In genomic region chr16:91191663-91192237, GRCm38 (mm10) we compare ENCODE assay signal across 12 mouse cellular contexts. TPM values are rescaled to one million over a fixed set of nuclear protein-coding genes. Genes with fewer than 3 reads are reported as not detected.
DNase-seq lines count a peak whose midpoint lies in the region; ATAC-seq and TF ChIP-seq lines count a peak whose summit lies in the region.
"Had no signal": no experiment of that assay in that cellular context is flagged by ENCODE, and none has a peak within 500 bp of the region (broad histone marks: within the 10 kb centered on the region; RNA-seq: fewer than 3 reads in every experiment).

No protein-coding gene starts in this region.

- peaks cover 2% of the 10 kb centered on the region; the same call in 1 of the 2 replicates for H3K9me3 ChIP-seq in forebrain, embryonic 16.5 days (ENCODE audit: control insufficient read depth, low read length)
- H3K9me3 ChIP-seq: heart, embryonic 10.5 days had no signal

- H3K4me3 ChIP-seq in forebrain, embryonic 16.5 days (replicated peaks; ENCODE audit: low read length), result no peak overlapping the region
- H3K4me3 ChIP-seq in left cerebral cortex, adult 2 months, result no peak overlapping the region
- H3K4me3 ChIP-seq: heart, embryonic 10.5 days had no signal

- H3K9ac ChIP-seq in forebrain, embryonic 16.5 days (replicated peaks; ENCODE audit: low read depth, low read length), result no peak overlapping the region

- DNase-seq in cerebellum, postnatal 10 days, result peak; percentile 44 to 59
- DNase-seq in cerebellum, adult 9-10 months, result no peak
- peak; percentile 17 to 50 for DNase-seq in left cerebral cortex, adult 2 months (ENCODE audit: extremely low spot score in 1 of 2, low spot score in 2 of 2)
- DNase-seq in right cerebral cortex, adult 18-20 months, result peak; percentile 22
- no peak for DNase-seq in kidney, postnatal 14 days
- no peak for DNase-seq in spleen, postnatal 36 days (ENCODE audit: low spot score in 2 of 2)

- H3K27ac ChIP-seq in forebrain, embryonic 16.5 days (ENCODE audit: low read length), result no peak overlapping the region
- H3K27ac ChIP-seq in left cerebral cortex, adult 2 months, result no peak overlapping the region
- H3K27ac ChIP-seq: heart, embryonic 10.5 days had no signal

- ATAC-seq in forebrain, embryonic 16.5 days, result peak; percentile 83
- ATAC-seq in monocyte, adult 5-6 weeks (replicated peaks; ENCODE audit: insufficient number of reproducible peaks, low FRiP score, low TSS enrichment, poor library complexity, severe bottlenecking), result no peak

- 20% methylated on average over 9 of the region's 9 CpGs for WGBS in forebrain, embryonic 16.5 days

- H3K4me2 ChIP-seq in forebrain, embryonic 16.5 days (ENCODE audit: low read length), result no peak overlapping the region

- no peak for TF ChIP-seq CTCF in left cerebral cortex, adult 2 months (IDR thresholded peaks at IDR 0.05)

- peaks cover 15% of the 10 kb centered on the region for H3K4me1 ChIP-seq in forebrain, embryonic 16.5 days (replicated peaks; ENCODE audit: control insufficient read depth, insufficient read depth, low read length)

- intact Hi-C loops in left cerebral cortex, adult 2 months (cut with DNase I), result no loop called here

- peaks cover 22% of the 10 kb centered on the region for H3K27me3 ChIP-seq in forebrain, embryonic 16.5 days (replicated peaks; ENCODE audit: control insufficient read depth, insufficient read depth, low read length)

- H3K36me3 ChIP-seq in forebrain, embryonic 16.5 days (ENCODE audit: control insufficient read depth, insufficient read depth), result no peaks in the 10 kb centered on the region
- H3K36me3 ChIP-seq: heart, embryonic 10.5 days had no signal

RNA-seq across cellular contexts. Expression of gene Olig2, which starts 33.5 kb away (rescaled TPM):
- polyA plus RNA-seq in forebrain, embryonic 16.5 days (2015; fragmentation: Nextera tagmentation; extraction: Ambion mirVana), result 4.7 and 5.7 TPM in 2 replicates
- total RNA-seq in left cerebral cortex, adult 2 months (2021), result 10 to 100 TPM; 21.8 to 22.3 TPM
- total RNA-seq in monocyte, adult 5-6 weeks (2017), result not detected in 3 replicates
- total RNA-seq: liver, adult 2 months had no signal
- polyA plus RNA-seq: heart, embryonic 10.5 days; large intestine, adult 2 months; liver, adult 2 months; stomach, embryonic 16.5 days had no signal

Comparison
In these comparisons a context has a peak if more than half of its experiments do, and no peak if none do; other contexts are left out.
1. DNase-seq: peak in cerebellum, postnatal 10 days (2 of 2), left cerebral cortex, adult 2 months (2 of 2) and right cerebral cortex, adult 18-20 months (single experiment); none in cerebellum, adult 9-10 months (single experiment), kidney, postnatal 14 days (single experiment) and spleen, postnatal 36 days (0 of 2).
2. RNA of gene Olig2, which starts 33.5 kb away (total RNA-seq): 21.8 to 22.3 TPM in left cerebral cortex, adult 2 months; not detected in monocyte, adult 5-6 weeks; every median in the first group is over 10 times any median in the second.